Mouse (Mus musculus) gastrocnemius, postnatal 14 days (tissue): ENCODE data around the gene Tmem242. TPM values are rescaled to one million over a fixed set of nuclear protein-coding genes. Genes with fewer than 3 reads are reported as not detected.

ENCODE experiments used
- DNase-seq: peaks from one replicate; pipeline ENCODE4 v3.0.0; 2021; ENCODE audit warnings: mixed read lengths
- intact Hi-C: fragments of 180-260 bp; cut with DNase I; formaldehyde crosslinking; loops from one replicate; pipeline ENCODE4 v1.15.1; 2025; ENCODE audit warnings: low total_unique reads
- total RNA-seq, 2 experiments: library from RNA; stranded (reverse); gene quantifications; 2 replicates each; pipeline ENCODE4 v1.2.3; 2021

The Tmem242 gene
- total RNA-seq, 2 experiments from 2014 or later = 113 to 123 TPM

DNA sequence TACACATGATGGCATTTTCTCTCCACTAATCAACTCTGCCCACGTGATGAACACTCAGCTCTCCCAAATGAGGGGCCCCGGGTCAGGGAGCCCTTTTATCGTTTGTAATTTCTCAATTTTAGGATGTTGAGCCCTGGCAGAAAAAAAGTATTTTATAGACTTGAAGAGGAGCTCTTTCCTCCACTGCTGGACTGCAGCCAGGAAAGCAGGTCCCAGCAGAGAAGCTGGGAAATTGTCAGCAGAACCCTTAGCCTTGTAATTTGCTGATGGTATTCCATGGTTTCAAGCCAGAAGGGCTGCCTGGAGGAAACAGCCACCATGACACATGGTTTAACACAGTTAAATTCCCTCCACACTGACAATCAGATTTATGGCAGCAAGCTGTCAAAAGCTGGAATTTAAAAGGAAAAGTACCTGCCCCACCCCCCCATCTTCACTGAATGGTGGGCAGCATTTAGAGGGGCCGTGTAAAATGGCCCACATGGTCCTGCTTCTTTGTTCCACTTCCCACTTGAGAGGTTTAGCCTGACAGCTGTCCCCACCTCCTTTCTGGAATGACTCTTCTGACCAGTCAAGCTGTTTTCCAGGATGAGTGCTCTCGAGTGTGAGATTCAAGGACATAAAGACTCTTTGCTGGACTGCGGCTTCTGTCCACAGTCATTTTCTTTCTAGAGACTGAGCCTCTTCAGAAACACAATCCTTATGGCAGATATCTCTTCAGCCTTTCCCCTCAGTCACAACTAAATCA, 20.1 kb downstream of the Tmem242 start:
- intact Hi-C loops = no loop called here
- no peak for DNase-seq

- no peak for DNase-seq
- intact Hi-C loops = no loop called here
These were observed 21.0 kb downstream of the Tmem242 start for GRCm38 (mm10) chr17:5419056-5419455.

- intact Hi-C loops = no loop called here
- no peak for DNase-seq
These were observed 21.5 kb downstream of the Tmem242 start, which contains the start of gene Ldhal6b for GRCm38 (mm10) chr17:5418545-5418944. TSS of gene Ldhal6b (minus strand) at chr17:5418767.

DNA sequence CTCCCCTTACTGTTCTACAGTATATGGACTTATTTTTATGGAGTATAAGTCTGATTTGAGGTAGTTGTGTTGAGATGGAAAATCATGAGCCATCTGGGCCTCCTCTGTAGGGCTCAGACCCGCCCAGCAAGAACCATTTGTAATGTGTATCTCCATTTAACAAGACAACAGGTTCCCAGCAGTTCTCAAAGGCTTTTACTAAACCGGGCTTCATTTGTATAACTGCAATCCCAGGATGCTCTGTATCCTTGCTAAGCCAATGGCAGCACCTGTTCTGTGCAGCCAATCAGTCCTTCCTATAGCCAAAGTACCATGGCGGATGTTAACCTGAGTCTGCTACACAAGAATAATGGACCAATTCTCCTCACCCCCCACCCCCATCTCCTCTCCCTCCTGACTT, 23.5 kb downstream of the Tmem242 start:
- no peak for DNase-seq
- intact Hi-C loops = no loop called here

DNA sequence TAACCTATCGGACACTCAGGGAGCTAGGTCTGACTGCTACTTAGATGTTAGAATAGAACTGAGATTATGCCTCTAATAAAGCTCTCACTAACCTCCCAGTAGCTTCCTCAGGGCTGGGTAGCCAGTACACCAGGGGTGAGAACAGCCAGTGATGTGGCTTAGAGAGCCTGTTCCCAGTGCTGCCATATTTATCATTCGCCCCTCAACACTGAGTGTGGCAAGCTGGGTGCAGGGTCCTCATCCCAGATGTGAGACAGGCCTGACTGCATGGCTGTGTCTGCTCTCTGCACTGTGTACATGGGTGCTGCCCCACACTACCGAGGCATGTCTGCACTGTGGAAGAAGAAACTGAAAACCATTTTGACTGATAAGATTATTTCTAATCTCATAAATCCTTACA, 26.0 kb downstream of the Tmem242 start:
- DNase-seq = no peak
- intact Hi-C loops = no loop called here

DNA sequence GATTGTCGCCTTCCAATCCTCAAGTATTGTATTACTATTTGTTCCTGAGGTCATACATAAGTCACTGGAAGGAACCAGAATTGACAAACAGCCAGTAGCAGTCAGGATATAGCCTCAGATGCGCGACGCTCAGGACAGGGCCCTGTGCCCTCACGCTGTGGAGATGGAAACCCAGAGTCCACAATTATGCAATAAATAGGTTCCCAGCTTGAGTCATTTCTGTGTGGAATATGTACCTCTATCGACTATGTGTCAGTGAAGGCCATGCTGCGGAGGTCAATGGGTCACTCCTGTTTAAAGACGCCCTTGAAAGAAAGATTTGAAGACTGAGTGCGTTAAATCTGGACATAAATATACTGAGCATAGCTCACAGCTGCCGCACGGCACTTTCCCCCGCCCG, 26.7 kb downstream of the Tmem242 start:
- no peak for DNase-seq
- intact Hi-C loops = no loop called here

- intact Hi-C loops = no loop called here
- DNase-seq = no peak
These were observed 27.3 kb downstream of the Tmem242 start for GRCm38 (mm10) chr17:5412740-5413139.

DNA sequence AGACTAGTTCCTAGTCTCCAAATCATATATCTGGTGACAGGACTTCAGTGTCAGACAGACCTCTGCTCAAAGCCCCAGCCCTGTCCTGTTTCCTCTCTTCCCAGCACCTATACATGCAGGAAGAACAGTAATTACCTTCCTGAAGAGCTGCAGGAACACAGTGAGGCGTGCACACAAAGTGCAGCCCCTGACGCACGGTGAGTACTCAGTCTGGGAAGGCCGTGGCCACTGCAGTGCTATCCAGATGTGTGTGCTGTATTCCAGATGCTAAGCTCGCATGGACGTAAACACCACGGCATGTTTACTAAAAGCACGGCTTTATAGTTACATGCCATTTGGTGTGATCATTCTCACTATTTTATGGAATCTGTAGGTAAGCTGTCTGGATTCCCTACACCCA, 27.8 kb downstream of the Tmem242 start:
- intact Hi-C loops = no loop called here
- DNase-seq = no peak

- no peak for DNase-seq
- intact Hi-C loops = no loop called here
These were observed 28.9 kb downstream of the Tmem242 start for GRCm38 (mm10) chr17:5411205-5411604.

GRCm38 (mm10) chr17:5410336-5410735, 29.7 kb downstream of the Tmem242 start:
- DNase-seq = no peak
- intact Hi-C loops = no loop called here

DNA sequence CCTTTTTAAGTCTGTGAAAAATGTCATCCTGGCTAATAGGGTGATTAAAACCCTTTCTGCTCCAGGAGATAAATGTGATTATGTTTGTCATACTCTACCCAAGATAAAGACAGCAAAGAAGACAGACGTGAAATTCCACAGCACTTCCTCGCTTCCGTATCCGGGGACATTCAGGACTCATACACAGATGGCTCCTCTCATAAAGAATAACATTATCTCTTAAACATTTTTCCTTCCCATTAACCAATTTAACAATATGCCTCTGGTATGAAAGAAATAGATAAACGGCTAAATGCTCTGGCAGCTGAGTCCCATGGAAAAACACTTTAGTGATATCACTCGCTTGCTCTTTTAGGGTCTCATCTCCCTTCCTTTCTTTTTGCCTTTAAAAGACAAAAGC, 33.0 kb downstream of the Tmem242 start:
- intact Hi-C loops = no loop called here

GRCm38 (mm10) chr17:5406566-5406965, 33.5 kb downstream of the Tmem242 start:
- DNase-seq = no peak
- intact Hi-C loops = no loop called here

More for the DNA sequence above, 33.0 kb downstream of the Tmem242 start:
- DNase-seq = no peak

DNA sequence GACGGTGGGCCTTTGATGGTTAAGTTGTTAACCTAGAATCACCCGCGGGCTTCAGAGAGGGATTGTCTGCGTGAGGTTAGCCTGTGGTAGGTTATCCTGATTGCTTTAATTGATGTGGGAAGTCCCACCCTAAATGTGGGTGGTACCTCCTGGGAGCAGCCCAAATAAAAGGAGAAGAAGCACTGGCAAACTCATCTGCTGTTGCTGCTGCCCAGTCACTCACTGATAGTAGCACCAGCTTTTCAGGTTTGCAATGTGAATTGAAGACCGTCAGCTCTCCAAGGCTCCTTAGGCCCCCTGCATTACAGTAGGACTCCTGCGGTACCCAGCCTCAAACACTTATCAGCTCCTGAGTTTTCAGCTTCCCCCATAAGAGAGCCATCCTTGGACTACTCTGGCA, 36.2 kb downstream of the Tmem242 start:
- DNase-seq = no peak
- intact Hi-C loops = no loop called here

DNA sequence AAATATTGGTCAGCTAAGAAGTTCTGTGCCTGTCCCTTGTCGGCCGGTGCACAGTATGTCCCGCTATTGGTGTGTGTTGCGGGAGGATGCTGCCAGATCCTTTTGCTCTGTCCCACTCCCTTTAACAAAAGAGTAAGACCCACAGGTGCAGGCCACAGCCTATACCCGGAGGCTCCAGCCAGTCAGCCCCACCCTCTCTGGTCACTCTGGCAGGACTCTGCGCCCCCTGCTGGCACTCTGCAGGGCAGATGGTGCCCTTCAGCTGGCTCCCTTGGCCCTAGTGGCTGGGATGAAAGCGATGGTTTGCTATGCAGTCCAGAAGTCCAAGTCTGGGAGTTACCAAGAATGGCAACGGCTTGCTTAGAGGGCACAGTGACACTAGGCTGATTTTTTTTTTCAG, 37.4 kb downstream of the Tmem242 start:
- peak; percentile 80 for DNase-seq
- intact Hi-C loops = no loop called here

- intact Hi-C loops = no loop called here
- peak; percentile 73 for DNase-seq
These were observed 38.0 kb downstream of the Tmem242 start for GRCm38 (mm10) chr17:5402069-5402468.

- DNase-seq = no peak
- intact Hi-C loops = no loop called here
These were observed 38.8 kb downstream of the Tmem242 start for GRCm38 (mm10) chr17:5401288-5401687.

- intact Hi-C loops = no loop called here
- no peak for DNase-seq
These were observed 39.5 kb downstream of the Tmem242 start for GRCm38 (mm10) chr17:5400435-5401090.

DNA sequence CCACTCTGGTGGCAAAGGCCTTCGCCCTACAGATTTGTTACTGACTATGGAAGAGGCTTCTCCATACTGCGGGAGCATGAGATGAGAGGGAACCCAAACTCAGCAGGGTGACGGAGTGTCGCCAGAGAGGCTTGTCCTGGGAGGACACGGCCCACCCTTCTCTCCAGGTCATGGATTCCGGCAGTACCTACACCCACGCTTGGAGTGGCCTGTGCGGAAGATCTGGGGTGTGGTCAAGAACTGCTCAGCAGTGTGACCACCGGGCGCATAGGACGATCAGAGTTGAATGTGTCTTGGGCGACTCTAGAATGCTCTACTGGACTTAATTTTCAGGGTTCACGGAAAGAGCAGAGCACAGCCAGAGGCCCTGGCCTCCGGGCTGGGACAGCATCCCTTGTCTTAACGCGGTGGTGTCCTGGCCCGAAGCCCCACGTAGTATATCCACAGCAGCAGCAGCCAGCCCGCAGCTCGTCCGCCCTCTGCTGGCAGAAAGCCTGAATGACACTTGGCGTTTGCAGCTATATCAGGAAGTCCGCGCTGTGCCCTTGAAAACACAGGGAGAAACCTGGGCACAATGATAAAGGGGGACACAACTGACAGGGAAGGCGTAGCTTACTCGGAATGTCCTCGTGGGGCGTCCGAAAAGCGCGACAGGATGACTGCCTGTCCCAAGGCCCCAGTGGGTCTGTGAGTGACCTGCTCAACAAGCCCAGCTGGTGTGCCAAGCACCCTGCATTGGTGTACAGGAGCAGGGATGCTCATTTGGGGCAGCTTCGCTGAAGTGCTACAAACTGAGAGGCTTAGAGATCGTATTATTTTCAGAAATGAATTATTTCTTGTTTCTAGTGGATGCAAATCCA, 42.7 kb downstream of the Tmem242 start:
- intact Hi-C loops = loop anchor here (10.0 kb wide), 2 partner anchors 133 to 193 kb away; no protein-coding TSS in a partner anchor
- DNase-seq = peak; percentile 87

- intact Hi-C loops = loop anchor here (10.0 kb wide), 2 partner anchors 131 to 191 kb away; no protein-coding TSS in a partner anchor
- no peak for DNase-seq
These were observed 43.8 kb downstream of the Tmem242 start for GRCm38 (mm10) chr17:5396213-5396612.
